Mouse (Mus musculus): Measurements from ENCODE around the gene Stx11. TPM values are rescaled to one million over a fixed set of nuclear protein-coding genes. Genes with fewer than 3 reads are reported as not detected.

Gene Stx11
- polyA plus RNA-seq, 1 experiment from 2014 or later, result 1.3 TPM

DNA sequence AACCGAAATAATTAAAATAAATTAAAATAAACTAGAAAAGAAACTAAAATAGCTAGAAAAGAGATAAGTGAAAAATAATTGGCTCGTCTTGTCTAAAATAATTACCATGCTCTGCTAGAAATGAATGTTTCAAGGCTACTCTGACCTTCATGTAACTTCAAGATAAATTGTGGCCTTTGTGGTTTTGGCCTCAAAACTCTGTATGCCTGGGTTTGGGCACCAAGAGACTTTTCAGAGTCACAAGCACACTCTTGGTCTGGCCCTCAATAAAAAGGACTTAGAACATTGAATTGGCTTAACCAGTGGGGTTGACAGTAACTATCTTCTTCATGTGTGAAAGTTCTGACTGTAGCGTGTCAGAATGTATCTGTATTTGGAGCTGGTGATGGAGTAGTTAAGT lies 16.5 kb downstream of the Stx11 start:
- no peak for DNase-seq (ENCODE audit: low spot score)
- Histone ChIP-seq H3K36me3 (no peaks in the 10 kb centered on the region), H3K4me1 (no peaks in the 10 kb centered on the region), H3K27ac (replicated peaks) (no peak overlapping the region), H3K9me3 (replicated peaks) (no peaks in the 10 kb centered on the region), H3K27me3 (ENCODE audit: low read depth, poor library complexity, severe bottlenecking) (peaks cover 18% of the 10 kb centered on the region), H3K4me3 (no peak overlapping the region)
- WGBS, result 90% methylated on average over 3 of the region's 3 CpGs

DNA sequence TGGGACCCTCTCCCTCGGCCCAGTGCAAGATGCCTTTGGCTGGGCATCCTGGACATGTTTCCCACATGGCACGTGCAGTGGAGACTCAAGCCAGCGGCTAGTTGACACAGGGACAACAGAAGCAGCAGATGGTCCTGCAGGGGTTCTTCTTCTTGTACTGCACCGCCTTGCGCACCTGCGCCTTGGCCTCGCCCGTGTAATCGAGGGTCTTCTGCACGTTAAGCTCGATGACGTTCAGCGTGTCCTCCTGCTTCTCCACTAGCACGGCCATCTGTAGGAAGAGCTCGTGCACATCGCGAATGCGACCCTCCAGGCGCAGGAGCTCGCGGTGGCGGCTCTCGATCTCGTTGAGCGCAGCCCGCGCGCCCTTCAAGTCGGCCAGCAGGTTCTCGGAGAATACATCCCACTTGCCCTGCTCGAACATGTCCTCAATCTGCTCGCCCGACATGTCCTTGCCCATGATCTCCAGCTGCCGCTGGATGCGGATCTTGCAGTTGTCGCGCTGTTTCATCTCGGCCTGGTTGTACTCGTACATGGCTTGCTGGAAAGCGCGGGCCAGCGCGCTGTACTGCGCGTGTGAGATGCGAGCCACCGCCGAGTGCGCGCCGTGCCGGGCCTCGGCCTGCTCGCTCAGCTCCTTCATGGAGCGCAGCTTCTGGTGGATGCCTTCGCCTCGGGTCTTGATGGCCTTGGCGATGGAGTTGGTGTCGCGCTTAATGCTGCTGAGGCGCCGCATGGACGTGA lies 22.9 kb downstream of the Stx11 start:
- WGBS, result 10% methylated on average over 63 of the region's 63 CpGs
- H3K27me3 ChIP-seq (ENCODE audit: low read depth, poor library complexity, severe bottlenecking), result peaks cover 59% of the 10 kb centered on the region
- peaks cover 11% of the 10 kb centered on the region for H3K4me1 ChIP-seq
- DNase-seq (ENCODE audit: low spot score), result peak; percentile 72
- H3K4me3 ChIP-seq, result peak overlapping the region; percentile 52
- H3K9me3 ChIP-seq (replicated peaks), result no peaks in the 10 kb centered on the region
- H3K27ac ChIP-seq (replicated peaks), result peak overlapping the region; percentile 19; the same call in 1 of the 2 replicates
- H3K36me3 ChIP-seq, result no peaks in the 10 kb centered on the region

DNA sequence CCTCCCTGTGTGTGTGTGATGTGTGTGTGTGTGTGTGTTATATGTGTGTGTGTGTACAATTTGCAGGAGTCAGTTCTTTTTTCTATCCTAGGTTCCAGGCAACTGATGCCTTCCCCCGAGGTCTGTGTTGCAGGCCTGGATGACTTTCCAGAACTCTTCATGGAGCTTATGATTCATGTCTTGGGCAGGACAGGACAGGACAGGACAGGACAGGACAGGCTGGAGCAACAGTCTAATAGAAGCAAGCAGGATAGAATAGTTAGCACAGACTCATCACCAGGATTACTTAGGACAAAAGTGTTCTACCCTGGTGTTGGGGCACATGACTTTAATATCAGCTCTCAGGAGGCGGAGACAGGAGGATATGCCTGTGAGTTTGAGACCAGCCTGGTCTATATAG lies 25.3 kb downstream of the Stx11 start:
- Histone ChIP-seq H3K27me3 (ENCODE audit: low read depth, poor library complexity, severe bottlenecking) (peaks cover 53% of the 10 kb centered on the region), H3K9me3 (replicated peaks) (no peaks in the 10 kb centered on the region), H3K27ac (replicated peaks) (no peak overlapping the region), H3K4me1 (peaks cover 11% of the 10 kb centered on the region), H3K4me3 (no peak overlapping the region), H3K36me3 (no peaks in the 10 kb centered on the region)
- 83% methylated on average over 2 of the region's 2 CpGs for WGBS
- DNase-seq (ENCODE audit: low spot score), result no peak

DNA sequence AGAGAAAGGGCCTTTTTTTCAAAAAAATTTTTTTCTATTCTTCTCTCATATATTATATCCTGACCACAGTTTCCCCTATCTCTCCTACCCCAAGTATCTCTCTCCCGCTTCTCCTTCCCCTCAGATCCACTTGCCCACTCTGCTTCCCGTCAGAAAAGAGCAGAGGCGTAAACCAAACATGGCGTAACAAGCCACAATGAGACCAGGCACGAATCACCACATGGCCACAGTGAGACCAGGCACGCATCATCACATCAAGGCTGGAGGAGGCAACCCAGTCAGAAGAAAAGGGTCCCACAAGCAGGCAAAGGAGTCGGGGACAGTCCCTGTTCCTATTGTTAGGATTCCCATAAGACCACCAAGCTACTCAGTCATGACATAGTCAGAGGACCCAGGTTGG lies 28.0 kb downstream of the Stx11 start:
- no peak for DNase-seq (ENCODE audit: low spot score)
- no peaks in the 10 kb centered on the region for H3K9me3 ChIP-seq (replicated peaks)
- peaks cover 26% of the 10 kb centered on the region for H3K27me3 ChIP-seq (ENCODE audit: low read depth, poor library complexity, severe bottlenecking)
- no peaks in the 10 kb centered on the region for H3K36me3 ChIP-seq
- no peak overlapping the region for H3K27ac ChIP-seq (replicated peaks)
- no peak overlapping the region for H3K4me3 ChIP-seq
- WGBS, result 80% methylated on average over 7 of the region's 7 CpGs
- H3K4me1 ChIP-seq, result peaks cover 6% of the 10 kb centered on the region

DNA sequence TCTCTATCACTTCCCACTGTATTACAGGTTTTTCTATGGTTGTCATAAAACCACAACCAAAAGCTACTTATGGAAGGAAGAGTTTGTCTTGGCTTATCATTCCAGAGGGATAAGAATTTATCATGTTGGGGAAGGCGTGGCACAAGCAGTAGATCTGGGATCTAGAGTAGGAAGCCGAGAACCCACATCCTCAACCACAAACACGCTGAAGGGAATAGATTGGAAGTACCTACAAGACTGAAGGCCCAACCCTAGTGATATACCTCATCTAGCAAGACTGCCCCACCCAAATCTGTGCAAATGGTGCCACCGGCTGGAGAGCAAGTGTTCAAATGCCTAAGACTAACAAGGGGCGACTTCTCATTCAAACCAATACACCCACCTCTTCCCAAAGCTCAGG lies 28.5 kb downstream of the Stx11 start:
- Histone ChIP-seq H3K27ac (replicated peaks) (no peak overlapping the region), H3K27me3 (ENCODE audit: low read depth, poor library complexity, severe bottlenecking) (peaks cover 21% of the 10 kb centered on the region), H3K4me3 (no peak overlapping the region), H3K36me3 (no peaks in the 10 kb centered on the region), H3K4me1 (peaks cover 2% of the 10 kb centered on the region; the same call in 1 of the 2 replicates), H3K9me3 (replicated peaks) (no peaks in the 10 kb centered on the region)
- no peak for DNase-seq (ENCODE audit: low spot score)
- WGBS, result 84% methylated on average over 5 of the region's 5 CpGs

DNA sequence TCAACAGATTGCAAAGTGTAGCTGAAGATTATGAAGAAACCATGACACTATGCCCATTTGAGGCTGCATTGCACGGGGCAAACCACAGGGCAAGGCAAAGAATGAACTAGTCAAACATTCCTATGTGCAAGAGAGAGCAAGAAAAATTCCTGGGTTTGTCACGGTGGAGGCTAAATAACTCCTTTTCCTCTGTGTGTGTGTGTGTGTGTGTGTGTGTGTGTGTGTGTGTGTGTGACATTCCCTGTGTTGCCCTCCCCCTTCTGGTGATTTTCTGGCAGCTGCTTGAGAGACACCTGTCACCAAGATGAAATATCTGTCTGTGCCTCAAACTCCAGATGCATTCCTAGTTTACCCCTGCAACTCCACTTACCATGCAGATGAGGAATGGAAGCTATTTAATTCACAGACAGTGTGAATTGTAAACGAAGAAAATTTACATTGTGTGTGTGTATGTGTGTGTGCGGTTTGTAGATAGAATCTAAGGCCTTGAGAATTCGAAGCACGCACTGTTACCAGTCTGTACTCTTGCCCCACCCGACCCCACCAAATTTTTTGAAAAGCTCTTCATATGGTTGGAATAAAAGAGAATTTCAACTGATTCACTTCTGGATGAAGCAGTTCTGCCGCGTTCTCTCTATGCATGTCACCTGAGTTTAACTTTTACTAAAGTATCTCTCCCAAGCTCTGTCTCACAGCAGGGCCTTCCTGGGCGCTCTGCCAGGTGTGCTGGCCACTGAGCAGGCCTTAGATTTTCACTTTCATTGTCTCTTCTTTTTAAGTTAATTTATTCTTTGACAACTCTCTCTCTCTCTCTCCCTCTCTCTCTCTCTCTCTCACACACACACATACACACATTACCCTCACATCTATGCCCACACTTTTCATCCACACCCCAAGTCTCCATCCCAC lies 32.4 kb downstream of the Stx11 start:
- Histone ChIP-seq H3K36me3 (no peaks in the 10 kb centered on the region), H3K27ac (replicated peaks) (no peak overlapping the region), H3K27me3 (ENCODE audit: low read depth, poor library complexity, severe bottlenecking) (no peaks in the 10 kb centered on the region), H3K4me3 (no peak overlapping the region), H3K4me1 (peaks cover 2% of the 10 kb centered on the region; the same call in 1 of the 2 replicates), H3K9me3 (replicated peaks) (no peaks in the 10 kb centered on the region)
- DNase-seq (ENCODE audit: low spot score), result no peak
- WGBS, result 67% methylated on average over 10 of the region's 10 CpGs

DNA sequence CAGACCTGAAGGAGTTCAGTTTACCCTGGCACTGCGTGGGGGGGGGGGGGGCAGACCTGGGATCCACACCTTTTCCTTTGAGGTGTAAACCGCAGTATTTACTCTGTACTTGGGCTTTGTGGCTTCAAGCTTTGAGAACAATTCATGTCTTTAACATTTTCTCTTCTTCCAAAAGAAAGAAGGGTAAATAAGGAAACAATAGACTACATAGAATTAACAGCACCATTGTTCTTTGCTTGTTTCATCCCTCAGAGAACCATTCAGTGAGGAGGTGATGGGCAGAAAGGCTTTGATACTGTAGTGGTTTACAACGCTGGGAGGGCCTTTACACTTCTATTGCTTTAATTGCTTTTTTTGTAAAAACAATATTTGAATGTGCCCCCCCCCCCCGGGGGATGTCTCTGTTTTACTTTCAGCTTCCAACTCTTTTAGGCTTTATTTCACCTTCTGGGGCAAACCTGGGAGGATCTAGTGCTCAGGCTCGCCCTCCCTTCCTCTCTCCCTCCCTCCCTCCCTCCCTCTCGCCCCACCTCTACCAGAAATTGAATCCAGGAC lies 33.7 kb downstream of the Stx11 start:
- no peaks in the 10 kb centered on the region for H3K27me3 ChIP-seq (ENCODE audit: low read depth, poor library complexity, severe bottlenecking)
- H3K4me3 ChIP-seq, result no peak overlapping the region
- H3K27ac ChIP-seq (replicated peaks), result no peak overlapping the region
- no peaks in the 10 kb centered on the region; the same call in 1 of the 2 replicates for H3K9me3 ChIP-seq (replicated peaks)
- WGBS, result 28% methylated on average over 6 of the region's 6 CpGs
- H3K36me3 ChIP-seq, result no peaks in the 10 kb centered on the region
- DNase-seq (ENCODE audit: low spot score), result no peak
- peaks cover 2% of the 10 kb centered on the region; the same call in 1 of the 2 replicates for H3K4me1 ChIP-seq

DNA sequence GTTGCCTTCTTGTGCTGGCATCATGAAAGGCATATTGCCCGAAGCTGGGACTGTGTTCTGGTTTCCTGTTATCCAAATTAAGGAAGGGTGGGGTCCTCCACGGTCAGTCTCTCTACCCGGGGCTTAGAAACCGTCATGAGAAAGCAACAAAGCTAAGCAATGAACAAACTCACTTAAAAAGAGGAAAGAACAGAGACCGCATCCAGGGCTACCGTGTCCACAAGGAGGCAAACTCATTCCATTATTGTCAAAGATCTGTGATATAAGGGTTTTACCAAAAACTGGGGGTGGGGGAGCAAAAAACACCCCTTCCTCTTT lies 34.3 kb downstream of the Stx11 start:
- H3K27me3 ChIP-seq (ENCODE audit: low read depth, poor library complexity, severe bottlenecking), result no peaks in the 10 kb centered on the region
- 73% methylated on average over 6 of the region's 6 CpGs for WGBS
- H3K9me3 ChIP-seq (replicated peaks), result no peaks in the 10 kb centered on the region; the same call in 1 of the 2 replicates
- H3K27ac ChIP-seq (replicated peaks), result no peak overlapping the region
- H3K4me1 ChIP-seq, result peaks cover 2% of the 10 kb centered on the region; the same call in 1 of the 2 replicates
- no peaks in the 10 kb centered on the region for H3K36me3 ChIP-seq
- no peak for DNase-seq (ENCODE audit: low spot score)
- no peak overlapping the region for H3K4me3 ChIP-seq

DNA sequence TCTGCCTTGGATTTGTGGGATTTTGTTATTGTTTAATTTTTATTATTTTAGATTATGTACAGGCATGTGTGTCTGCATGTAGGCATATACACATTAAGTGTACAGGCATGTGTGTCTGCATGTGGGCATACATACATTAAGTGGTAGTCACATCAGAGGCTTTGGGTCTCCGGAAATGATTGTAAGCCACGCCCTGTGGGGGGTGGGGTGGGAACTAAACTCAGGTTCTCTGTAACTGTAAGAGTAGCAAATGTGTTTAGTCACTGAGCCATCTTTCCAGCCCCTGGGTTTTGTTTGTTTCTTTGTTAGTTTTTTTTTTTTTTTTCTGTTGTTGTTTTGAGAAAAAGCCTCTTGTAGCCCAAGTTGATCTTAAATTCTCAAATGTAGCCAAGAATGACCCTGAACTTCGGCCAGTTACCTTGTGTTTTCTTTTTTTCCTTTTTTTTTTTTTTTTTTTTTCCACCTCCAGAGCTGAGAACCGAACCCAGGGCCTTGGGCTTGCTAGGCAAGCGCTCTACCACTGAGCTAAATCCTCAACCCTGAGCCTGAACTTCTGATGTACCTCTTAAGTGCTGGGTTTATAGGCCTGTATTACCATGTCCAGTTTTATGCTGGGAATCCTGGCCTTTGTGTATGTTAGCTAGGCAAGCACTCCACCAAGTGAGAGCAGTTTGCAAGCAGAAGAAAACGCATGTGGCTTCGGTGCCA lies 34.8 kb downstream of the Stx11 start:
- no peak overlapping the region for H3K4me3 ChIP-seq
- H3K9me3 ChIP-seq (replicated peaks), result no peaks in the 10 kb centered on the region; the same call in 1 of the 2 replicates
- H3K4me1 ChIP-seq, result peaks cover 2% of the 10 kb centered on the region; the same call in 1 of the 2 replicates
- H3K27me3 ChIP-seq (ENCODE audit: low read depth, poor library complexity, severe bottlenecking), result no peaks in the 10 kb centered on the region
- H3K36me3 ChIP-seq, result no peaks in the 10 kb centered on the region
- H3K27ac ChIP-seq (replicated peaks), result no peak overlapping the region
- WGBS, result 84% methylated on average over 7 of the region's 7 CpGs
- DNase-seq (ENCODE audit: low spot score), result no peak

DNA sequence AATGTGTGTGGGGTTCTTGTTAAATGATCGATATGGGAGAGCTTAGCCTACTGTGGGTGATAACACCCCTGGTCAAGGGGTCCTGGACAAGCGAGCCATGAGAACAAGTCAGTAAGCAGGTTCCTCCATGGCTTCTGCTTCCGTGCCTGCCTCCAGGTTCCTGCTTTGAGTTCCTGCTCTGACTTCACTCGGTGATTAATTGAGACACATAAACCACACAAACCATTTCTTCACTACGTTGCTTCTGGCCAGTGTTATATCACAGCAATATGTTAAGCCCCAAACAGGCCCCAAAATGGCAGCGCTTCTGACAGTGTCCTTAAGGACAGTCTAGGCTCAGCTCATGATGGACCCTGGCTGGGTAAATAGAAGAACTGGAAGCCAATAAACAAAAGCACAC lies 35.9 kb downstream of the Stx11 start:
- DNase-seq (ENCODE audit: low spot score), result no peak
- Histone ChIP-seq H3K4me1 (peaks cover 9% of the 10 kb centered on the region), H3K27ac (replicated peaks) (no peak overlapping the region), H3K27me3 (ENCODE audit: low read depth, poor library complexity, severe bottlenecking) (no peaks in the 10 kb centered on the region), H3K4me3 (no peak overlapping the region), H3K9me3 (replicated peaks) (no peaks in the 10 kb centered on the region; the same call in 1 of the 2 replicates), H3K36me3 (no peaks in the 10 kb centered on the region)
- WGBS, result 86% methylated on average over 6 of the region's 6 CpGs

DNA sequence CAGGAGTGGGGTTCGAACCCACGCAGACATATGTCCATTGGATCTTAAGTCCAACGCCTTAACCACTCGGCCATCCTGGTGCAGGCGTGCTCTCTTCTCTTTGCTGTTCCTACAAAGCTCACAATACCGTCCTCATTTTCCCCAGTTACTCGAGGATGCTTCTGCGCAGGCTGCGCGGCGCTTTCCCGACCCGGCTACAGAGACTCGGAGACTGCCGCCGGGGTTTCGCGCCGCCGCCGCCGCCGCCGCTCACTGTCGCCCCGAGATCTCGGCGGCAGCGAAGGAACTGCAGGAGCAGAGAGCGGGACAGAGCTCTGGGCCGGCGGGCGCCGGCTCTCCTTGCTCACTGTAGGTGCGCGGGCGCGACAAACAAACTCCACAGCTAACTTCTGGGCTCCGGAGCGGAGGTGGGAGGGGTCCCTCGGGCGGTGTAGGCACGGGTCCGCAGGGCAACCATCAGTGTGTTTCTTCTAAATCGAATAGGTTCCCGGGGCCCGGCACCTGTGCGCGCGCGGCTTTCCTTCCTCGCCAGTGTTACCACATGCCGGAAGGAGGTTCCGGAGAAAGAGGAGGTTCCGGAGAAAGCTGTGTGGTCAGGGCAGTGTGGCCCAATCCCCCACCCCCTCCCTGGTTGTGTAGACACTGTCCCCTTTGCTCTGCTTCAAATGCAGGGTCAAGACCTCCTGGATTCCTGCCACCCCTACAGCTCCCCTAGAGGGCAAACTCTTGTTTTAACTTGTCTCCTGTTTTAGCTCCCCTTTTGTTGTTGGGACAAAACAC lies 41.3 kb downstream of the Stx11 start:
- Histone ChIP-seq H3K4me3 (peak overlapping the region; percentile 68), H3K9me3 (replicated peaks) (no peaks in the 10 kb centered on the region; the same call in 1 of the 2 replicates), H3K4me1 (peaks cover 13% of the 10 kb centered on the region), H3K27me3 (ENCODE audit: low read depth, poor library complexity, severe bottlenecking) (no peaks in the 10 kb centered on the region), H3K27ac (replicated peaks) (peak overlapping the region; percentile 93), H3K36me3 (no peaks in the 10 kb centered on the region)
- DNase-seq (ENCODE audit: low spot score), result peak; percentile 97
- under 1% methylated on average over 55 of the region's 55 CpGs for WGBS
